Mouse (Mus musculus) spleen, postnatal 4 days (tissue): ENCODE results near the gene Stat1.

Source experiments
- DNase-seq, 2 experiments: peaks; one replicate each; pipeline ENCODE4 v3.0.0; 2022; ENCODE audit warnings: low spot score in 2 of 2

The Stat1 gene

DNA sequence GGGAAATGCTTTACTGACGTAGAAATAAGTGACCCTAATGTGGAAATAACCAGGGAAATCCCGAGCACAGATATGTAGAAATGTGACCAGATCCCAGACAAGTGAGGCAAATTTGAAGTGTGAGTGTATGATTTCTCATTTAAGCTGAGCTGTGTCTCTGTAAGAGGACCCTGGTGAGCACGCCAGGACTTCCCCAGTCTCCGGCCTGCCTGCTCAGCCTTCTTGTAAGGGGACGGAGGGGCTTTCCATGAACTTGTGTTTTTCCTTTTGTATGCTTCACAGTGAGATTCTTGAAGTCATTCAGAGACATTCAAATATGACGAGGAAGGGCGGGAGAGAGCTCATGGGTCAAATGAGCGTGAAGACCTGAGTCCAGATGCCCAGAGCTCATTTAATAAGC lies 14.0 kb downstream of the Stat1 start:
- no peak for DNase-seq

DNA sequence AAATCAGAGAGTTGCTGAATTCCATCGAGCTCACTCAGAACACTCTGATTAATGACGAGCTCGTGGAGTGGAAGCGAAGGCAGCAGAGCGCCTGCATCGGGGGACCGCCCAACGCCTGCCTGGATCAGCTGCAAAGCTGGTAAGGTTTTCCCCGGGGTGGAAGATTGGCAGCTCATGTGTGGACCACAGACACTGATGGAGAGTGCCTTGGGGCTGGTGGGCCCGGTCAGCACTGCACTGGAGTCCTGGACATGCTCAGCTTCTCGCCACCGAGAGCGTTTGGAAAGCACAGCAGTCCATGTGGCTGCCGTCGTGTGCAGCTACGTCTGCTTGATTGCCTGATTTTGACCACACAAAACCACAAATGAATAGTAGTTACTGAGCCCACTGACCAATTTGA lies 18.1 kb downstream of the Stat1 start:
- DNase-seq, result no peak

DNA sequence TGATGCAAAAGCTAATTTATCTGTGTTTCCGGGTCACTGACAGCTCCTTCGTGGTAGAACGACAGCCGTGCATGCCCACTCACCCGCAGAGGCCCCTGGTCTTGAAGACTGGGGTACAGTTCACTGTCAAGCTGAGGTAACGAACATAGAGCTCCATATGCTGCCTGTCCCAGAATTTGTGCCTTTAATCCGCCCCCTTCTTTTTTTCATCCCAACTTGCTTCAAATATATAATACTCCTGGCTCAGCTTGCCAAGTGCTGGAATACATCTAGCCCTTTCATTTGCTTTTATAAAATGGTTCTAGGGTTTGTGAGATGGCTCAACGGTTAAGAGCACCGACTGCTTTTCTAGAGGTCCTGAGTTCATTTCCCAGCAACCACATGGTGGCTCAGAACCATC lies 21.3 kb downstream of the Stat1 start:
- DNase-seq, result no peak

DNA sequence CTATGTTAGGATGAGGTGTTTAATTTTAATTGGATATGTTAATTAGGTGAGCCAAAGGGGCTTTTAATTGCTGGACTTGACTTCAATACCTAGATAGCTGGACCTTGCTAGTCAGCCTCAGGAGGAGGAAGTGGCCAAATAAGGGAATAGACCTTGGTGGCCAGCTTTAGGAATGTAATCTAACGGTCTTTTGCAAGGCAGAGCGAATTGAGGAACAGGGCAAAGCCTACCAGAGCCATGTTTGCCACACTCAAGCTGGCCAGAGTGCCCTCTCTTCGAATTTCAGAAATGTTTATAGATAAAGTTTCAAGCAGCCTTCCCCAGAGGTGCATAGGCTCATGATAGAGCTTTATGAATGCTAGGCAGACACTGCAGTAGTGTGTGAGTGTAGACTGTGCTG lies 22.2 kb downstream of the Stat1 start:
- no peak for DNase-seq

DNA sequence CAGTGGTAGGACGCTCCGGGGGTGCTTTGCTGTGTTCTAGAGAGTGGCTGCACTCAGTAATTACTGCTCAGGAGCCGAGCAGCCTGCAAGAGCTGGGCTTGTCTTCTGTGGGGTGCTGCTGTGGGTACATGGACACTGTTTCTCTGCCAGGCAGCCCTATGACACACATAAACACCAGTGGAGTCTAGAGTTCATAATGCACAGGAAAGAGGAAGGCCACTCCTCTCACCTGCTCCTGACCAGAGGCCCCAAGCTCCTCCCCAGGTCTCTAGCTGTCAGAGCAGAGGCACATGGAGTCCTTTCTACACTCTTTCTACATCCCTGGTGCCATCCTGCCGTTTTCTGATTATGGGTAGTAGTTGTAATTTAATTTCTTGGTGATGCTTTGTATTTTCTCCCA lies 22.9 kb downstream of the Stat1 start:
- DNase-seq, result no peak

DNA sequence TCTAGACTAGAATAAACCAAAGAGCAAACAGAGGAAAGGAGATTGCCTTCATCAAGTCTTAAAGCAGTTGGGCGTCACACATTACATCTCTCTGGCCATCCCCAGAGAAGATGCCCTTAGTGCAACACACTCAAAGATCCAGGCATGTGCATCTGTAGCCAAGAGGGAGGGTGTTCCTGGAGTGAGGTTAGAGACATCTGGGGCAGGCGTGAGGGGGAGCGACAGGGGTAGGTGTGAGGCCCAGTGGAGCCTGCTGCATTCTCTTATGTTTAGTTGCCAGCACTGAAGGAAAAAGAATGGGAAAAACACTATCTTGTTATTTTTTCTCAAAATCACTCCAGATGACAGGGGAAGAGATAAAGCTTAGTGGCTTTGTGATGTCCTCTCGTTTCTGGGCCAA lies 24.0 kb downstream of the Stat1 start:
- DNase-seq, result no peak

DNA sequence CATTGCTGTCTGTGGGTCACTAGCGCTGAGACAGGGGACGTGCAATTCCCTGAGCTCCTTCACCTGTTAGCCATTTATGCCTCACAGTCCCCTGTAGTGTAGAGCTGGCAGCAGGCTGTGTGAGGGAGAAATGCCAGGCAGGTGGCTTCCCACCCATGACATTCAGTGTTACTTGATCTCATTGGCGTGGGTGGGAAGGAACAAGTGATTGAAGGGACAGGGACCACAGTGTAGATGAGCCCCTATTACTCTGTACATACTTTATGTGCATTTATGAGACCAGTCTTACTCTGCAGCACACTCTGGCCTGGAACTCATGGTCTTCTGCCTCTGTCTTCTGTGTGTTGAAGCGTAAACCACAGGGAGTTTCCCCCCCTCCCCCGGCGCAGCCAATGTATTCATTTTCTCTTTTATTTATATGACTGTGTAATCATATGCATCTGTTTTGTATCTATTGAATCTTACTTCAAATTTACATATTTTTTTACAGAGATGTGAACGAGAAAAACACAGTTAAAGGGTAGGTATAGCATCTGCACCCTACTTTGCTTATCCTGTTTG lies 24.4 kb downstream of the Stat1 start:
- no peak for DNase-seq

DNA sequence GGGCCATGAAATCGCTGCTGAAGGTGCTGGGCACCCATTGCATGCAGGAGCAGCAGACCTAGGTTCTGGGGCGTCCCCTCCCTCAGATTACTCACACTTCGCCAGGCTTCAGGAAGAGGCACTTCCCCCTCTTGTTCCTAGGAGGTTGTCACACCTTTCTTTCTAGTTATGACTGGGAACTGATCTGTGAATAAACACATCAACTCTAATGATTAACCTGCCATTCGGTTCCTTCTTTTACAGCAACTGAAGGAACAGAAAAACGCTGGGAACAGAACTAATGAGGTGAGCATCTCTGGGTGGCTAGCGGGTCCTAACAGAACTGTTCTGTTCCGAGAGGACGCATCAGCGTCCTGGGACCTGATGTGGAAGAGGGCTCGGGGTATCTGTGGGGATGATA lies 25.7 kb downstream of the Stat1 start:
- DNase-seq, result no peak

DNA sequence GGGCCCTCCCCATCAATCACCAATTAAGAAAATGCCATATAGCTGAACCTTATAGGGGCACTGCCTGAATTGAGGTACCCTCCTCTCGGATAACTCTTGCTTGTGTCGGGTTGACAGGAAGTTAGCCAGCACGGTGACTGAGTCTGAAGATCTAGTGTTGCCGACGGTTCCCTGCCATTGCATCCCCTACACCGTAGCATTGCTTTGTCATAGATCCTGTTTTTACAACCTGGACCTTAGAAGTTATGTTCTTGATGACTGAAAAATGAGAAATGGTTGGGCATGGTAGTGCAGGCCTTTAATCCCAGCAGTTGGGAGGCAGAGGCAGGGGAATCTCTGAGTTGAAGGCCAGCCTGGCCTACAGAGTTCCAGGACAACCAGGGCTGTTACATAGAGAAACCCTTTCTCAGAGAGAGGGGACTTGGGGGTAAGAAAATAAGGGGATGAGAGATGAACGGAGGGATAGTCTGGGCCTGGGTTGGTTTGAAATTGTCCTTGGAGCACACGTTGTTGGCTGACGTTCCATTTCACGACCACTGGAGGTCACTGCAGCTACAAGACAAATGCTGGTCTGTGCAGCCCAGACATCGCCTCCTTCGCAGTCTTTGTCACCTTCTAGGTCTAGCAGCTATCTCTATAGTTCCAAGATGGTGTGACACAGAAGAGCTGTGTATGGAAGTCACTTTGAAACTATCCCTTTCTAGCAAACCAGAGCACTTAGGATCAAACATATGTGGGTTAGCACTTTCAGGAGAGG lies 27.2 kb downstream of the Stat1 start:
- DNase-seq, result peak; percentile 36 to 72

DNA sequence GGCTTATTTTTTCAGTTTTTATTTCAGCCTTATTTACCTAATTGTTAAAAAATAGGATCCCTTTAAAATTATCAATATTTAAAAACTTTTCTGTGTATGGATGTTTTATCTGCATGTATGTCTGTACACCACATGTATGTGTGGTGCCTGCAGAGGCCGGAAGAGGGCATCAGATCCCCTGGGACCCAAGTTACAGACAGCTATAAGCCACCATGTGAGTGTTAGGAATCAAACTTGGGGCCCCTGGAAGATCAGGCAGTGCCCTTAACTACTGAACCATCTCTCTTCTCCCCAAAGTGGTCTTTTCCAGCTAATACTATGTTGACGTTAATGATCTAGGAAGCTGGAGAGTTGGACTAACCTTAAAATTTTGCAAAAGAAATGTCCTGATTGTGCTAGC lies 28.2 kb downstream of the Stat1 start:
- DNase-seq, result no peak

DNA sequence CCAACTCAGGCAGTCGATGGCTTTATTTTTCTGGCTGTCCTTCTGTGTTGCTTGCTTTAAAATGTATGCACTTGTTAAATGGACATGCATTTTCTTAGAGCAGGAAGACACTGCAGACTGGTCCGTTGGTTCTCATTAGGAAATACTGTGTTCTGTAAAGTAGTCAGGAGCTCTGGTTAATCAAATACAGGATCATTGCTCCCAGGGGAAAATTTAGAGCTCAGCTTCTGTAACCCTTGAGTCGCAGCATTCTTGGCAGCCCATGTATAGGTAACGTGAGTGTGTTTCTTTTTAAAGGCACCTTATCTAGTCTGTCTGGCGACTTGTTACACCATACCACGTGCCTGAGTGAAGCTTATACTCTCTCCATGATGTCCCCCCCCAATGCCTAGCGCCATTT lies 28.9 kb downstream of the Stat1 start:
- DNase-seq, result no peak

DNA sequence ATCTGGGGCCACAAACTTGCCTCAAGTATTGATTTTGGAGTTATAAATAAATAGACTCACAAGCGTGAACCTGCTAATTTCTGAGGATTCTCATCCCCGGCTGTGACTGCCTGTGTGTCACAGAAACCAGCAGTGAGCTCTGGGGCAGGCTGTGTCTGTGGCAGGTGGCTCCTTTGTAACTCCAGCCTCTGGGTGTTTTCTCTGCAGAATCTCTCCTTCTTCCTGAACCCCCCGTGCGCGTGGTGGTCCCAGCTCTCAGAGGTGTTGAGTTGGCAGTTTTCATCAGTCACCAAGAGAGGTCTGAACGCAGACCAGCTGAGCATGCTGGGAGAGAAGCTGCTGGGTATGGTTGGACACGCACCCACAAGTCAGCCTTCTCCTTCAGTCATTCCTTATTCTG lies 29.5 kb downstream of the Stat1 start:
- DNase-seq, result no peak

DNA sequence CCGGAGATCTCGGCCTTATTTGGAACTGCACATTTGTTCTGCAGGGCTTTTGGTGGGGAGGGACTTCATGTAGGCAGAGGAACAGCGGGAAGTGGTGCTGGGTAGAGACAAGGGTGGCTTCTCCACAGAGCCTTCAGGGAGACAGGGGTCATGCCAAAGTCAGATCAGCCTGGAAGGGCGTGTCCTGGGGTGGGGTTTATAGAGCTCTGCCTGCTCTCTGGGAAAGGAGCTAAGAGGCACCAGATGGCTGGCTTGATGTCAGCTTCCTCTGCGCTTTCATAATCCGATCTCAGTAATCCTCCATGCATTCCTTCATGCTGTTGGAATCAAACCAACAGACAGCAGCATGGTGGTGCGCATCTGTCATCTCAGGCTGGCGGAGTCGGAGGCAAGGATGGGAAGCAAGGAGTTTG lies 30.7 kb downstream of the Stat1 start:
- peak in 1 of 2 experiments; percentile 44 for DNase-seq

DNA sequence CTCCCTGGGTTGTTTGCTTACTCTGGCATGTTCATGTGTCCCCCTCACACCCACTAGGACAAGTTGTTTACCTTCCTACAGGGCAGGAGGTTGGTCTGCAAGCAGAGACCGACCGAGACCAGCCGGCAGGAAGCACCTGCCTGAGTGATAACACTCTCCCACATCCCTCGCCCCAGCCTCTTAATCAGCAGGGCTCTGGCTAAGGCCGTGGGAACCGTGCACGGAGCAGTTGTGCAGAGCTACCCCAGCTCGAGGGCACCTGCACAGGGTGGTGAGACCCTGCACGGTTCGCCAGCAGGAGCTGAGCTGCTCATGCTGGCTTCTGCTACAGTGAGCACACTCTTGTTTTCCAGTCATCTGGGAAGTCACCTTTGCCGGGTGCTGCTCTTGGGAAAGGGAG lies 31.4 kb downstream of the Stat1 start:
- no peak for DNase-seq

DNA sequence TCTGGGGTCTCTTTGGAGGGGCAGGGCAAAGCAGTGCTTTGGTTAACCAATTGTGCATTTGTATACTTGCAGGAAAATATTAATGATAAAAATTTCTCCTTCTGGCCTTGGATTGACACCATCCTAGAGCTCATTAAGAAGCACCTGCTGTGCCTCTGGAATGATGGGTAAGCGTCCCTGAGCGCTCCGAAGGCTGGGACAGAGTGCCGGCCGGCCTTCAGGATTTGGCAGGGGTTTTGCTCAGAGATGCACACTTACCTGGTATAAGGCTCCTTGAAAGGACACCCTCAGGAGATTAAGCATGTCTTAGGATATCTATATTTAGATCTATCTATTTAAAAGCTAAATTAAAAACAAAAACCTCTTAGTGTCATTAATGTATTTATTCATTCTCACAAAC lies 31.9 kb downstream of the Stat1 start:
- no peak for DNase-seq

DNA sequence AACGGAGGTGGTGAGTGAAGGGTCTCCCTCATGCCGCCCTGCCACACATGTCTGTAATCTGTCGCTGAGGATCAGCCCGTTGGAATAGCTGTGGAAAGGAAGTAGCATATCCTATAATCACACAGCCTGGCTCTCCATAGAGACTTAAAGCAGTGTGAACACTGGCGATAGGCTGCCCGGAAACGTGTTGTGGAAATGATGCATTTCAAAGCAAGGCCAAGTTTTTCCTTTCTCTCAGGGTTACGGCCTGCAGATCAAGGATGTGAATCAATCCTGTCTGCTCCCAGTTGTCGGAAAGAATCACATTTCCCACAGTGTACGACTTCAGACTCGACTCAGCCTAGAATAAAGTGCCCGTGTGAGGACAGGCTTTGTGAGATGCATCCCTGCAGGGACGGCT lies 33.1 kb downstream of the Stat1 start:
- DNase-seq, result no peak

DNA sequence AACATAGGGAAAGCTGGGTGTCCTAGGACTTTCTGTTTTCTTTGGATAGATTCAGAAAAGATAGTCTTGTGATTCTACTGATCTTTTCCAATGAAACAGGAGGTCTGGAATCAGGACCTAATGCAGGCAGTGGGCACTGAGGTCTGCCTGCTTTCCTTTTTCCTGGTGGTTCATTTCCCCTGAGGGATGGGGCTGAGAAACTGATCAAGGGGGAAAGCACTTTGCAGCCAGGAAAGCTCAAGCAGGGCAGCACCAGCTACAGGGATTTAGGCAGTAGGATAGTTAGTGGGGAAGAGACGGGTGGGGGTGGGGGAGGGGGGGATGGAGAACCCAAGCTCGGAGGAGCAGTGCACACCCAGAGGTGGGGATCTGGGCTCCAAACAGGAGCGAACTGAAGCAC lies 33.7 kb downstream of the Stat1 start:
- DNase-seq, result no peak

DNA sequence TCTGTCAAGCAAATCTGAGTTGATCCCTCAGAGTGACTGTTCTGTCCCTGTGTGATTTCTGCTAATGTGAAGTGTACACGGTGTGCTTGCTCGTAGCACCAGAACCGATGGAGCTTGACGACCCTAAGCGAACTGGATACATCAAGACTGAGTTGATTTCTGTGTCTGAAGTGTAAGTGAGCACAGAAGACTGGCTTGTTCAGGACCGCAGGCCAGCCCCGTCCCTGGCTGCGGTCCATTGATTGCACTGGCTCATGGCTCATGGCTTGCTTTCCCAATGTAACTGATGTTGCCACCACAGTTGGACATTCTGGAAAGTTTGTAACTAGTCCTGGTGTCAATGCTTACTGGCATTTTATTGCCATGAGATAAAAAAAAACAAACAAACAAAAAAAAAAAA lies 35.6 kb downstream of the Stat1 start:
- DNase-seq, result no peak

DNA sequence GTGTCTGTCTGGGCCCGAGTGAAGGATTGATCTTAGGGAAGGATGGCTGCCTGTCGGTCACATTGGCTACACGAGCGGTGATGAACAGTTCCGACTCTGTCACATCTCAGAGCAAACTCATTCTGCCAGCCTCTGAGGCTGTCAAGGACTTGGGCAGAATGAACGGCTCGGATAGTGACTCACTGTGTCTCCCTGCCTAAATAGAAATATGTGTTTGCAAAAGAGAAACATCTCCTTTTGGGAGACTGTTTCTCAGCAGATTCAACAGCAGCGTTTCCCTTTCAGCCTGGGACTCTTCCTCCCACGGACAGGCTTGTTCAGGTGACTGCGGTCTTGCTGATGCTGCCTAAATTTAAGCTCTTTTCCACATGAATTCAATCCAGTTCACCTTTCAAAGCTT lies 37.1 kb downstream of the Stat1 start:
- no peak for DNase-seq

DNA sequence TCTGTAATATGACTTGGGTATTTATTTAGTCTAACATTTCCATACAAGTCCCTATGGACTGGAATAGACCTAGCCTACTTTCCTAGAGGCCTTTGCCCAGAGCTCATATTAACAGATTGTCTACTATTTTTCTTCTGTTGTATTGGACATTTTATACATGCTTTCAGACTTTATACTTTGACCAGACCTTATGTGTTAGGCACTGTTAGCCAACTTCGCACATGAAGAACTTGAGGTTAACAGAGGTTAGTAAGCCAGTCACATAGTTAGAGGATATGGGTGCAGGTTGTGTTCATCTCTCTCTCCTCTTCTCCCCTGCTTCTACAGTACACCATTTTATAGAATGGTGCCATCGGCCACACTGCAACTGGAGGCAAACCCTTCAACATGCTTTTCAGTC lies 38.8 kb downstream of the Stat1 start:
- DNase-seq, result no peak

DNA sequence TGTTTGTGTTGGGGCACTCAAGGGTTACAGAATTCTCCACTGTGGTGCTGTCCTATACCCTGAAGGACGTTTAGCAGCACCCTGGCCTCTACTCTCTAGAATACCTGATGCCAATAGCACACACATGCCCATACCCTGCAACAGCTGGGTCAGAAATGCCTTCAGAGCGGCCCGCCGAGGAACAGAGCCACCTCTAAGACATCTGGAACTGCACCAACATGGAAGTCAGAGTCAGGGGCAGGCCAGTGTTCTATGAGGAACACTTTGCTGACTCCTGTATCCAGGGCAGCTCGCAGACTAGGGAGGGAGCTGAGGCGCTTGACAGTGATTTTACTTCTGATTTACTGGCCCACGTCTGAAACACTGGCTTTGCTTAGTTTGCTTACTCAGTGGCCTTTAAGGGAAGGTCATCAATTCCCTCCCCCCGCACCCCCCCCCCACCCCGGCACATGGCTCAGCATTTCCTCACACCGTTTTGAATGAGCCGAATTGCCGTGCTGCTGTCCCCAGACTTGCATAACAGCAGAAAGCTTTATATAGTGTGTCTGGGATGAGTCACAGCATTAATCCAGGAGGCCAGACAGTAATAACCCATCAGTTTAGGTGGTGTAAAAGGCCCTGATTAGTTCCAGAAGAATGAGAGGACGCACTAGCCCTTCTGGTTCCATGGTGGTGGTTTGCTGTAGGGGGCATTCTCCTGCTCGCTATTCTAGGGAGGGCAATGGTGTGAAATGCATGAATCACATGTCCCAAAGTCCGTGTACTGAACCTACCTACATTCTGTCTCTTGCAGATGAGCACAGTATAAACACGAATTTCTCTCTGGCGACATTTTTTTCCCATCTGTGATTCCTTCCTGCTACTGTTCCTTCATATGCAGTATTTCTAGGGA lies 39.5 kb downstream of the Stat1 start:
- DNase-seq, result no peak

DNA sequence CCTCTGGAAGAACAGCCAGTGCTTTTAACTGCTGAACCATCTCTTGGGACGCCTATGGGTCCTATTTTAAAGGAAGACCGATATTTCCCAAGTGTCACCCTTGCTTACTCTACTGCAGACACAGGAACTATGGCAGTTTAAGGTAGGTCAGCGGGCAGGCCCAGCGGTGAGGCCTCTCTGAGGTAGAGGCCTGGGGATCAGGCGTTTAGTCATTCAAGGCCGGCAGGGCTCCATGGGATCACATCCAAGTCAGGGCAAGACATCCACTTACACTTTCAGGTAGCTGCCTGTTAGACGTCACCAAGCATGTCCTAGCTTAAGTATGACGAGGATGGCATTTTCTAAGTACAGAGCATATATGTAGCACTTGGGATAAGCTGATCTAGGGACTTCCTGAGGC lies 41.9 kb downstream of the Stat1 start:
- no peak for DNase-seq
